Mouse (Mus musculus) ES-E14 (cell line): ENCODE measurements around the gene Ppp1r13b.

Source experiments
- CHD2 ChIP-seq: IDR thresholded peaks from 2 replicates; pipeline ENCODE4 v1.6.1; 2014; ENCODE audit warnings: mild to moderate bottlenecking, low read depth, low read length, inconsistent platforms
- HCFC1 ChIP-seq: IDR thresholded peaks from 2 replicates; pipeline ENCODE4 v1.6.1; 2012; ENCODE audit warnings: low read length, inconsistent platforms, borderline replicate concordance; ENCODE audit not compliant: insufficient read depth
- MAFK ChIP-seq: IDR thresholded peaks from 2 replicates; pipeline ENCODE4 v1.6.1; 2014; ENCODE audit warnings: mild to moderate bottlenecking, low read depth, low read length, inconsistent platforms; ENCODE audit not compliant: insufficient read depth
- ZNF384 ChIP-seq: IDR thresholded peaks from 2 replicates; pipeline ENCODE4 v1.6.1; 2012; ENCODE audit warnings: low read depth, low read length, inconsistent platforms

DNA sequence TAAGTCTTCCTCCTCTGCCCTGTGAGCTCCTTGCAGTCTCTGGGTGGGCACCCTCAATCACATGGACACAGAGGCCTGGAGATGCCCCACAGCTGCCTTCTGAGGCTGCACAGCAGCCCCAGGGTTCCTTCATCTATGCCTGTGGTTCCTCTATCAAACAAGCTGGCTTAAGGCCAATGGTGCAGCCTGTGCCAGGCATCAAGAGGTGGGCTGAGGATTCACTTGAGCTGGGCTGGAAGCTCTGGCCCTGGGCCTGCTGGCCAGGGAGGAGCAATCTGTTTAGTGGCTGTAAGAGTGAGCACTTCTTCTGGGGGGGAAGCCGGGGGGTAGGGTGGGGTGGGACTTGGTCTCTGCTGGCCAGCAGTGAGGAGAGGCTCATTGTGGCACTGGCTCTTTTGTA is 19.4 kb upstream of the Ppp1r13b start:
- TF ChIP-seq ZNF384 (no peak), HCFC1 (no peak), MAFK (no peak), CHD2 (no peak)
